Mouse (Mus musculus) forebrain, embryonic 16.5 days (tissue): ENCODE measurements around the gene Ykt6. TPM values are rescaled to one million over a fixed set of nuclear protein-coding genes. Genes with fewer than 3 reads are reported as not detected.
"Not testable (repeated sequence)": the region's sequence is repeated elsewhere in the genome, so short reads cannot be mapped to it uniquely, and the experiment has no call there.

Source experiments
- ATAC-seq: fragments of 200-750 bp; cut with Nextera tagmentation; 2 replicates; pipeline ENCODE4 v1.8.0; 2017; ENCODE audit warnings: mild to moderate bottlenecking, moderate library complexity
- H3K27ac ChIP-seq: fragments of 300-500 bp; sonication (generic); 2 replicates; pipeline ENCODE4 v1.5.1; 2014; ENCODE audit warnings: low read length, control low read depth
- H3K27me3 ChIP-seq: fragments of 300-500 bp; sonication (generic); replicated peaks from 2 replicates; pipeline ENCODE4 v1.6.1; 2014; ENCODE audit warnings: low read length; ENCODE audit not compliant: control insufficient read depth, insufficient read depth
- H3K36me3 ChIP-seq: fragments of 300-500 bp; sonication (generic); 2 replicates; pipeline ENCODE4 v1.6.1; 2014; ENCODE audit not compliant: control insufficient read depth, insufficient read depth
- H3K4me1 ChIP-seq: fragments of 300-500 bp; sonication (generic); replicated peaks from 2 replicates; pipeline ENCODE4 v1.6.1; 2014; ENCODE audit warnings: low read length; ENCODE audit not compliant: control insufficient read depth, insufficient read depth
- H3K4me2 ChIP-seq: fragments of 300-500 bp; sonication (generic); 2 replicates; pipeline ENCODE4 v1.6.1; 2014; ENCODE audit warnings: mild to moderate bottlenecking, low read length, control low read depth
- H3K4me3 ChIP-seq: fragments of 300-500 bp; sonication (generic); replicated peaks from 2 replicates; pipeline ENCODE4 v1.5.1; 2014; ENCODE audit warnings: mild to moderate bottlenecking, low read length, control low read depth
- H3K9ac ChIP-seq: fragments of 300-500 bp; sonication (generic); replicated peaks from 2 replicates; pipeline ENCODE4 v1.6.1; 2014; ENCODE audit warnings: low read depth, low read length, control low read depth
- H3K9me3 ChIP-seq: fragments of 300-500 bp; sonication (generic); 2 replicates; pipeline ENCODE4 v1.6.1; 2016; ENCODE audit warnings: low read length; ENCODE audit not compliant: control insufficient read depth
- WGBS: fragments of 180-500 bp; shearing (Covaris S2); extraction: QIAGEN DNeasy Blood & Tissue Kit; methylation state at CpG from one replicate; pipeline ENCODE4 v1.1.7; 2014; 5-methylcytosine and 5-hydroxymethylcytosine counted together
- polyA plus RNA-seq: library from polyadenylated mRNA; unstranded; fragments of >200 nt; fragmentation: Nextera tagmentation; extraction: Ambion mirVana; gene quantifications from 2 replicates; pipeline ENCODE4 v1.2.1, GENCODE M21; 2015

The Ykt6 gene
- polyA plus RNA-seq, 1 experiment from 2014 or later, result 111 TPM

- 28% methylated on average over 10 of the region's 13 CpGs for WGBS
- not testable (repeated sequence) for ATAC-seq, H3K9me3 ChIP-seq, H3K4me1 ChIP-seq, H3K27ac ChIP-seq, H3K27me3 ChIP-seq, H3K36me3 ChIP-seq
- peak overlapping the region; percentile 39 for H3K4me3 ChIP-seq
- H3K4me2 ChIP-seq, result peak overlapping the region; percentile 50
- H3K9ac ChIP-seq, result peak overlapping the region; percentile 54
Observed at GRCm38 (mm10) chr11:6007779-6008128, 52.3 kb downstream of the Ykt6 start.

- not testable (repeated sequence) for H3K27ac ChIP-seq, H3K9me3 ChIP-seq, H3K36me3 ChIP-seq, H3K4me3 ChIP-seq, H3K9ac ChIP-seq, H3K4me2 ChIP-seq, ATAC-seq, H3K27me3 ChIP-seq
- WGBS, result 100% methylated on average over 3 of the region's 18 CpGs
- peaks cover 12% of the 10 kb centered on the region for H3K4me1 ChIP-seq
Observed at GRCm38 (mm10) chr11:6010751-6011482, 55.4 kb downstream of the Ykt6 start.

- WGBS, result 97% methylated on average over 3 of the region's 3 CpGs
- H3K4me1 ChIP-seq, result peaks cover 20% of the 10 kb centered on the region
- H3K9ac ChIP-seq, result no peak overlapping the region
- H3K4me3 ChIP-seq, result no peak overlapping the region
- ATAC-seq, result no peak
- H3K4me2 ChIP-seq, result no peak overlapping the region
- peaks cover 3% of the 10 kb centered on the region for H3K36me3 ChIP-seq
- H3K27me3 ChIP-seq, result no peaks in the 10 kb centered on the region
- H3K27ac ChIP-seq, result no peak overlapping the region
- no peaks in the 10 kb centered on the region for H3K9me3 ChIP-seq
Observed at GRCm38 (mm10) chr11:6011879-6012278, 56.4 kb downstream of the Ykt6 start.

DNA sequence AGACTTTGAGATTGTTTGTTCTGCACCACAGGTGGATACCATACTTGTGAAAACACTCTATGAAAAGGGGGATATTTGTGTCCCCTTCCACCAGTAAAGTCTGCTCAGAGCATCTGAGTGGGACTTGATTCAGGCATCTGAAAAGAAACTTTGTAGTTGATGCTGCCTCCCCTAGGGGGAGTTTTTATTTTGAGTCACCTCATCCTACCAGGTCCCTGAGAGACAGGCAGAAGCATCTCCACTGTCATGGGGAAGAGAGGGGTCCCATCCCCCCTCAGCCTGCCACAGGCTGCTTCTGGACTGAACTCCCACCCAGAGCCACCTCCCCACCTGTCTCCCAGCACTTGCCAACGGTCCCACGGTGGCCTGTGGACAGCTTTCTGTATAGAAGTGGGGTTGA, 57.9 kb downstream of the Ykt6 start:
- Histone ChIP-seq H3K9ac (no peak overlapping the region), H3K4me2 (no peak overlapping the region), H3K36me3 (peaks cover 3% of the 10 kb centered on the region), H3K9me3 (no peaks in the 10 kb centered on the region), H3K4me3 (no peak overlapping the region), H3K27ac (no peak overlapping the region), H3K27me3 (no peaks in the 10 kb centered on the region), H3K4me1 (peaks cover 27% of the 10 kb centered on the region)
- ATAC-seq, result no peak
- WGBS, result 64% methylated on average over 2 of the region's 2 CpGs

- Histone ChIP-seq H3K27ac (no peak overlapping the region), H3K4me2 (no peak overlapping the region), H3K27me3 (no peaks in the 10 kb centered on the region), H3K36me3 (peaks cover 3% of the 10 kb centered on the region), H3K9ac (no peak overlapping the region), H3K9me3 (no peaks in the 10 kb centered on the region), H3K4me1 (peaks cover 27% of the 10 kb centered on the region), H3K4me3 (no peak overlapping the region)
- no peak for ATAC-seq
- whole genome bisulfite sequencing, result 60% methylated on average over 6 of the region's 6 CpGs
Observed at GRCm38 (mm10) chr11:6015011-6015431, 59.5 kb downstream of the Ykt6 start.

GRCm38 (mm10) chr11:6016368-6016767, 60.9 kb downstream of the Ykt6 start:
- Histone ChIP-seq H3K4me1 (peaks cover 27% of the 10 kb centered on the region), H3K27me3 (no peaks in the 10 kb centered on the region), H3K4me3 (no peak overlapping the region), H3K36me3 (peaks cover 3% of the 10 kb centered on the region), H3K27ac (peak overlapping the region; percentile 5; the same call in 1 of the 2 replicates), H3K9ac (no peak overlapping the region; the same call in 1 of the 2 replicates), H3K4me2 (no peak overlapping the region), H3K9me3 (no peaks in the 10 kb centered on the region)
- ATAC-seq, result peak; percentile 41
- WGBS, result 3% methylated on average over 3 of the region's 3 CpGs

DNA sequence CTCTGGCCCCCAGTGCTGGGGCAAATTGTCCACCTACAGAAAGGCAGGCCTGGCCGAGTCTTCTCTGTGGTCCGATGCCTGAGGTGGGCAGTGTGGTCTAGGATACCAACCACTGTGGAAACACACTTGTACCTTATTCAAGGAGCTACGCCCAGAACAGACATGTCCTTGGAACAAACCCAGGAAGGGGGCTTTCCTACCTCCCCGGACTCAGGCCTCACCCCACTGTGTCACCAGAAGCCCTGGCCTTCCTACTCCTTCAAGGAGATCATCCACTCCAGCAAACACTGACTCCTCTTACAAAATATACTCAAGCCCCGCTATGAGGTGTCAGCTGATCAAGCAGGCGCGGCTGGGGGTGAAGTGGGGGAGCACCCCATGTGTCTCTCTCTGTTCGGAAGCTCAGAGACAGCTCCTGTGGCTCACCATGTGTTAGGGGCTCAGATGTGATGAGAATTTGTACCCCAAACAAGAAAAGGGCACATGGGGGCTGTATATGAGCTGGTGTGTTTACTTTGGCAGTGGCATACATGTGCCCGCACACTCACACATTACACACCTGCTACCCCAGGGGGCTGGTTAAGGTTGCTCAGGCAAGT, 61.4 kb downstream of the Ykt6 start:
- WGBS, result 64% methylated on average over 9 of the region's 9 CpGs

More for the DNA sequence above, 61.4 kb downstream of the Ykt6 start:
- Histone ChIP-seq H3K4me3 (no peak overlapping the region), H3K9ac (no peak overlapping the region; the same call in 1 of the 2 replicates), H3K36me3 (peaks cover 2% of the 10 kb centered on the region), H3K9me3 (no peaks in the 10 kb centered on the region), H3K27ac (peak overlapping the region; percentile 5; the same call in 1 of the 2 replicates), H3K4me2 (no peak overlapping the region), H3K4me1 (peaks cover 27% of the 10 kb centered on the region), H3K27me3 (no peaks in the 10 kb centered on the region)
- ATAC-seq, result no peak

Other genes with a start within 250 kb of the Ykt6 start
- 168 and 171 TPM in 2 replicates for gene Mrps24, start 240.0 kb upstream of the Ykt6 start, polyA plus RNA-seq
- gene Urgcp, start 193.3 kb upstream of the Ykt6 start, polyA plus RNA-seq, result 35.2 TPM in 2 replicates
- 139 and 141 TPM in 2 replicates for gene Dbnl, start 167.2 kb upstream of the Ykt6 start, polyA plus RNA-seq
- 1.9 and 2.4 TPM in 2 replicates for gene Pgam2, start 152.0 kb upstream of the Ykt6 start, polyA plus RNA-seq
- gene Polm, start 117.7 kb upstream of the Ykt6 start, polyA plus RNA-seq, result 8.7 and 8.8 TPM in 2 replicates
- gene Aebp1, start 93.7 kb upstream of the Ykt6 start, polyA plus RNA-seq, result 12.6 and 18.5 TPM in 2 replicates
- 72.1 and 75.8 TPM in 2 replicates for gene Pold2, start 77.4 kb upstream of the Ykt6 start, polyA plus RNA-seq
- not detected in 2 replicates for gene Myl7, start 56.9 kb upstream of the Ykt6 start, polyA plus RNA-seq
- gene Gck, start 5.6 kb upstream of the Ykt6 start, polyA plus RNA-seq, result 5.5 and 8.2 TPM in 2 replicates
- 163 and 171 TPM in 2 replicates for gene Camk2b, start 110.7 kb downstream of the Ykt6 start, polyA plus RNA-seq
- 0.21 and 0.84 TPM in 2 replicates for gene A730071L15Rik, start 244.3 kb downstream of the Ykt6 start, polyA plus RNA-seq
- gene Nudcd3, start 244.7 kb downstream of the Ykt6 start, polyA plus RNA-seq, result 78.4 and 82.1 TPM in 2 replicates